Mouse (Mus musculus) intestine, embryonic 14.5 days (tissue): ENCODE measurements around the gene Ubxn10. TPM values are rescaled to one million over a fixed set of nuclear protein-coding genes. Genes with fewer than 3 reads are reported as not detected.

Source experiments
- ATAC-seq: fragments of 200-750 bp; cut with Nextera tagmentation; replicated peaks from 2 replicates; pipeline ENCODE4 v1.8.0; 2017; ENCODE audit warnings: low read depth, moderate number of reproducible peaks, moderate TSS enrichment, moderate library complexity; ENCODE audit not compliant: low FRiP score, low TSS enrichment
- DNase-seq: peaks from one replicate; pipeline ENCODE4 v3.0.0-alpha.2; 2018; ENCODE audit warnings: low spot score
- H3K27ac ChIP-seq: fragments of 300-500 bp; sonication (generic); 2 replicates; pipeline ENCODE4 v1.5.1; 2014; ENCODE audit warnings: low read depth, mild to moderate bottlenecking, control low read depth
- H3K27me3 ChIP-seq: fragments of 300-500 bp; sonication (generic); replicated peaks from 2 replicates; pipeline ENCODE4 v1.6.1; 2014; ENCODE audit warnings: low read length, control low read depth; ENCODE audit not compliant: control insufficient read depth, insufficient read depth
- H3K36me3 ChIP-seq: fragments of 300-500 bp; sonication (generic); 2 replicates; pipeline ENCODE4 v1.6.1; 2014; ENCODE audit warnings: low read length, control low read depth; ENCODE audit not compliant: control insufficient read depth, insufficient read depth
- H3K4me1 ChIP-seq: fragments of 300-500 bp; sonication (generic); replicated peaks from 2 replicates; pipeline ENCODE4 v1.6.1; 2014; ENCODE audit warnings: low read length, control low read depth, mixed read lengths; ENCODE audit not compliant: control insufficient read depth, insufficient read depth
- H3K4me2 ChIP-seq: fragments of 300-500 bp; sonication (generic); 2 replicates; pipeline ENCODE4 v1.6.1; 2014; ENCODE audit warnings: low read length
- H3K4me3 ChIP-seq: fragments of 300-500 bp; sonication (generic); 2 replicates; pipeline ENCODE4 v1.5.1; 2014; ENCODE audit warnings: low read depth, low read length, control low read depth, mixed read lengths
- H3K9ac ChIP-seq: fragments of 300-500 bp; sonication (generic); 2 replicates; pipeline ENCODE4 v1.6.1; 2014; ENCODE audit warnings: mild to moderate bottlenecking, low read length
- H3K9me3 ChIP-seq: fragments of 300-500 bp; sonication (generic); 2 replicates; pipeline ENCODE4 v1.6.1; 2016; ENCODE audit warnings: low read length, control low read depth; ENCODE audit not compliant: control insufficient read depth
- WGBS: fragments of 180-500 bp; shearing (Covaris S2); extraction: QIAGEN DNeasy Blood & Tissue Kit; methylation state at CpG from one replicate; pipeline ENCODE4 v1.1.7; 2014; 5-methylcytosine and 5-hydroxymethylcytosine counted together
- polyA plus RNA-seq: library from polyadenylated mRNA; unstranded; fragments of >200 nt; fragmentation: Nextera tagmentation; extraction: Ambion mirVana; gene quantifications from 2 replicates; pipeline ENCODE4 v1.2.1, GENCODE M21; 2014

The Ubxn10 gene
- polyA plus RNA-seq, 1 experiment from 2014 or later = 1.8 TPM

DNA sequence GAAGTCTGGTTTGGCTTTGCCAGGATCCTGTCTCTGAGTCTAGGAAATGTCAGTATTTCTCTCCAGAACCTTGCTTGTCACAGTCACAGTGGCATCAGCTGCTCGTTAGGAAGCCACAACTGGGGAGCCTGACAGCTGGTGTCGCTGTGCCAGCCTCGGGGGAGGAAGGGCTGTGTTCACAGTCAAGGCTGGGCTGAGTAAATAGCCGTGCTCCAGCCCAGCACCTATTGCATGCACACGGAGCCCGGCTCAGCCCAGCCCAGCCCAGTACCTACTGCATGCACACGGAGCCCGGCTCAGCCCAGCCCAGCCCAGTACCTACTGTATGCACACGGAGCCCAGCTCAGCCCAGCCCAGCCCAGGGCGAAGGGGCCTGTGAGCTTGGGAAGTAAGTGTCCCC lies 10.9 kb upstream of the Ubxn10 start:
- H3K27ac ChIP-seq = no peak overlapping the region
- H3K36me3 ChIP-seq = no peaks in the 10 kb centered on the region
- DNase-seq (no peak), ATAC-seq (no peak; the same call in 1 of the 2 replicates)
- H3K4me2 ChIP-seq = no peak overlapping the region
- H3K9ac ChIP-seq = no peak overlapping the region
- no peaks in the 10 kb centered on the region for H3K9me3 ChIP-seq
- 69% methylated on average over 10 of the region's 10 CpGs for WGBS
- H3K4me3 ChIP-seq = no peak overlapping the region
- H3K4me1 ChIP-seq = no peaks in the 10 kb centered on the region; the same call in 1 of the 2 replicates
- no peaks in the 10 kb centered on the region for H3K27me3 ChIP-seq

DNA sequence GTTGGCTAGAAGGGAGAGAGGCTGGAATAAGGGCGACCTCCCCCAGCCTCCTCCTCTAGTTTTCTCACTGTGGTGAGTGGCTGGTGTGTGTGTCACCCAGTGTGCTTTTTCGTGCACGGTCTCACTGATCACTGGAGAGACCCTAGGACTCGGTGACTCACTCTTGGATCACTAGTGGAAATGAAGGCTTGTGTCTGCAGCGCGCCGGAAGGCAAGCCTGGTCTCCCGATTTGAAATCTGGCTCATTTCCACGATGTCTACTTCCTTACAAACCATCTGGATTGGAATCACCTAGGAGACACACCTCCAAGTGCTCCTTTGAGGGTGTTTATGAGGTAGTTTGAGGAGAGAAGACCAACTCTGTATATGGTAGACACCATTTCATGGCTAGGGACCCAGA lies 9.9 kb upstream of the Ubxn10 start:
- no peak overlapping the region for H3K9ac ChIP-seq

DNA sequence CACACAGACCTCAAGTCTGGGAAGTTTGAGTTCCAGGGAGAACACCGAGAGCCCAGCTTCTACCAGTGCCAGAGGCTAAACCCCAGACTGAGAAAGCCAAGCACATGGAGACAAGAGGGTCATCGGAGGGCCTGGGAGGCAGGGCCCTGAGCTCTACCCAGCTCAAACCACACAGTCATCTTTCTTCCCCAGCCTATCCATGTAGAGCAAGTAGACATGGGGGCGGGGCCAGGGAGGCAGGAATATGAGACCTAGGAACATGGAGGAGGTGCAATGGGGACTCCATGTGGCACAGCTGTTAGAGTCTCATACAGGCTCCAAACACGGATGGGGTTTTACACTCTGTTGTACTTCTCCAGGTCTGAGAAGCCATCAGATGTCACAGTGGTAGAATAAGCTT lies 8.9 kb upstream of the Ubxn10 start:
- ATAC-seq (no peak), DNase-seq (no peak)
- no peak overlapping the region for H3K27ac ChIP-seq
- H3K4me3 ChIP-seq = no peak overlapping the region
- no peaks in the 10 kb centered on the region for H3K27me3 ChIP-seq
- no peaks in the 10 kb centered on the region for H3K36me3 ChIP-seq
- H3K4me1 ChIP-seq = no peaks in the 10 kb centered on the region; the same call in 1 of the 2 replicates
- WGBS = 49% methylated on average over 4 of the region's 4 CpGs
- no peaks in the 10 kb centered on the region for H3K9me3 ChIP-seq
- no peak overlapping the region for H3K4me2 ChIP-seq
- H3K9ac ChIP-seq = no peak overlapping the region

More for the DNA sequence above, 9.9 kb upstream of the Ubxn10 start:
- Histone ChIP-seq H3K27me3 (no peaks in the 10 kb centered on the region), H3K27ac (no peak overlapping the region), H3K4me3 (no peak overlapping the region), H3K4me2 (no peak overlapping the region), H3K4me1 (no peaks in the 10 kb centered on the region; the same call in 1 of the 2 replicates), H3K36me3 (no peaks in the 10 kb centered on the region), H3K9me3 (no peaks in the 10 kb centered on the region)
- DNase-seq = no peak
- WGBS = 88% methylated on average over 9 of the region's 9 CpGs
- no peak for ATAC-seq

GRCm38 (mm10) chr4:138739136-138739851 lies 2.3 kb upstream of the Ubxn10 start:
- ATAC-seq = no peak
- Histone ChIP-seq H3K36me3 (no peaks in the 10 kb centered on the region), H3K27me3 (no peaks in the 10 kb centered on the region), H3K27ac (no peak overlapping the region), H3K4me2 (no peak overlapping the region), H3K4me3 (no peak overlapping the region), H3K4me1 (peaks cover 6% of the 10 kb centered on the region; the same call in 1 of the 2 replicates), H3K9ac (no peak overlapping the region), H3K9me3 (no peaks in the 10 kb centered on the region)
- no peak for DNase-seq
- 18% methylated on average over 7 of the region's 7 CpGs for WGBS

GRCm38 (mm10) chr4:138734863-138735262 lies 2.1 kb downstream of the Ubxn10 start:
- H3K36me3 ChIP-seq = no peaks in the 10 kb centered on the region
- no peak overlapping the region for H3K4me3 ChIP-seq
- WGBS = 89% methylated on average over 4 of the region's 4 CpGs
- H3K9me3 ChIP-seq = no peaks in the 10 kb centered on the region
- ATAC-seq (no peak), DNase-seq (no peak)
- no peak overlapping the region for H3K4me2 ChIP-seq
- H3K4me1 ChIP-seq = peaks cover 6% of the 10 kb centered on the region; the same call in 1 of the 2 replicates
- H3K9ac ChIP-seq = no peak overlapping the region
- H3K27ac ChIP-seq = no peak overlapping the region
- no peaks in the 10 kb centered on the region for H3K27me3 ChIP-seq

GRCm38 (mm10) chr4:138734105-138734504 lies 2.9 kb downstream of the Ubxn10 start:
- WGBS = 42% methylated on average over 7 of the region's 7 CpGs
- H3K36me3 ChIP-seq = no peaks in the 10 kb centered on the region
- H3K9me3 ChIP-seq = no peaks in the 10 kb centered on the region
- no peak overlapping the region for H3K4me2 ChIP-seq
- H3K27ac ChIP-seq = no peak overlapping the region
- no peak overlapping the region for H3K9ac ChIP-seq
- peaks cover 4% of the 10 kb centered on the region; the same call in 1 of the 2 replicates for H3K4me1 ChIP-seq
- no peak for ATAC-seq
- no peak overlapping the region for H3K4me3 ChIP-seq
- no peak for DNase-seq
- no peaks in the 10 kb centered on the region for H3K27me3 ChIP-seq

GRCm38 (mm10) chr4:138729018-138729703 lies 7.8 kb downstream of the Ubxn10 start:
- Histone ChIP-seq H3K4me3 (no peak overlapping the region), H3K4me1 (peaks cover 8% of the 10 kb centered on the region), H3K4me2 (no peak overlapping the region), H3K36me3 (no peaks in the 10 kb centered on the region), H3K9ac (no peak overlapping the region), H3K27ac (no peak overlapping the region), H3K27me3 (no peaks in the 10 kb centered on the region), H3K9me3 (no peaks in the 10 kb centered on the region)
- ATAC-seq (no peak), DNase-seq (no peak)
- WGBS = 57% methylated on average over 9 of the region's 9 CpGs

DNA sequence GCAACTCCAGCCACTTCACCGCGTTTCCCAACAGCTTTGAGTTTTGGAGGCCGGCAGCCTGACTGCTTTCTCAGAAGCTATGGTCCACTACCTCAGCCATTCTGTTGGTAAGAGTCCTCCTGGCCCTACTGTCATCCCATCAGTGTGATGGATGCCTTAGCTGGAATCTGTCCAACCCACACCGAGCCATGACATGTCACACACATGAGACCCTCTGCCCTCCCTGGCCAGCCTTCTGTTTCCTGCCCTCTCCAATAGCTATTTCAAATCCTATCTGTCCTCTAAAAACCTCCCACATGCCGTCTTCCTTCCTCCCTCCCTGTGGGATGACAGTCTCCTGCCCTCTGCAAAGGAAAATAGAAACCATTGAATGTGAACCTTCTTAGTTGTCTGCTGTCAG lies 11.2 kb downstream of the Ubxn10 start:
- no peak overlapping the region for H3K4me3 ChIP-seq
- H3K27me3 ChIP-seq = no peaks in the 10 kb centered on the region
- H3K36me3 ChIP-seq = no peaks in the 10 kb centered on the region
- H3K4me1 ChIP-seq = peaks cover 8% of the 10 kb centered on the region
- no peak overlapping the region for H3K4me2 ChIP-seq
- 75% methylated on average over 5 of the region's 5 CpGs for WGBS
- no peak overlapping the region for H3K27ac ChIP-seq
- DNase-seq = no peak
- H3K9ac ChIP-seq = no peak overlapping the region
- ATAC-seq = no peak
- H3K9me3 ChIP-seq = no peaks in the 10 kb centered on the region
